ENCODE assay signal across 19 mouse cellular contexts in the genomic region with DNA sequence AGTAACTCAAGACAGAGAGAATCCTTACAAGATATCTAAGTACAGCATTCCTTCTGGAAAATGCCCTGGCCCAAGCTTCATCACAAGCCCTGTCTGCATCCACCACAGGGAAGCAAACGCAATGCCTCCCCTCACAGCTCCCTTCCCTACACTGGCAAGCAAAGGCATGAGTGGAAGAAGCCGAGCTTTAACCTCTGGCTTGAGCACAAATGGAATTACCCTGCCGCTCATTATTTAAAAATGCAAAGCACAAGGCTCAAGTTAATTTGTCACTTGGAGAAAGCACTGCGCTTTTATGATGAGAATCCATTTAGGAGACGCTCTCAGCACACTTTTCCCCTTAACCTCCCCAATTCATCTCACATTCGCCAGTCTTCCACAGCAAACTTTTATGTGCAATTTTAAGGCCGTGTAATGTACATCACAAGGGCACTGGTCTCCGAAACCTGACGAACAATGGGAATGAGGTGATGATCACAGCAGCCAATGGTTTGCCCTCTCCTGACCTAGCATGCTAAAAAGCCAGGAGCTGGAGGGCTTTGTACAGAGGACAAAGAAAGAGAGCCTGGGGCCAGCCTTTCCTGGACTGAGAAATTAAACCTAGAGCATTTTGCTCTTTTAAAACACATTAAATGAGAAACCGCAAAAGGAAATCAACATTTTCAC. TPM values are rescaled to one million over a fixed set of nuclear protein-coding genes. Genes with fewer than 3 reads are reported as not detected.
DNase-seq lines count a peak whose midpoint lies in the region; ATAC-seq and TF ChIP-seq lines count a peak whose summit lies in the region.
"Had no signal": no experiment of that assay in that cellular context is flagged by ENCODE, and none has a peak within 500 bp of the region (broad histone marks: within the 10 kb centered on the region; RNA-seq: fewer than 3 reads in every experiment).

No protein-coding gene starts in this region.

- no peak overlapping the region for H3K9ac ChIP-seq in hindbrain, embryonic 16.5 days (ENCODE audit: low read depth, low read length)
- H3K9ac ChIP-seq in kidney, postnatal 0 days (ENCODE audit: low read depth, low read length) = no peak overlapping the region
- H3K9ac ChIP-seq in neural tube, embryonic 11.5 days (ENCODE audit: low read length) = no peak overlapping the region
- H3K9ac ChIP-seq: embryonic facial prominence, embryonic 13.5 days; heart, embryonic 15.5 days; hindbrain, embryonic 12.5 days; limb, embryonic 12.5 days; midbrain, embryonic 12.5 days had no signal

- 67% methylated on average over 10 of the region's 10 CpGs for WGBS in hindbrain, embryonic 10.5 days
- WGBS in hindbrain, embryonic 16.5 days = 42% methylated on average over 10 of the region's 10 CpGs
- 49% methylated on average over 10 of the region's 10 CpGs for WGBS in kidney, postnatal 0 days
- 47% methylated on average over 10 of the region's 10 CpGs for WGBS in neural tube, embryonic 11.5 days

- H3K4me2 ChIP-seq in hindbrain, embryonic 16.5 days (ENCODE audit: low read length) = no peak overlapping the region
- H3K4me2 ChIP-seq in kidney, postnatal 0 days (ENCODE audit: low read length) = no peak overlapping the region
- H3K4me2 ChIP-seq in neural tube, embryonic 11.5 days (ENCODE audit: low read depth) = no peak overlapping the region
- H3K4me2 ChIP-seq: embryonic facial prominence, embryonic 13.5 days; heart, embryonic 15.5 days; hindbrain, embryonic 12.5 days; limb, embryonic 12.5 days; midbrain, embryonic 12.5 days had no signal

- H3K36me3 ChIP-seq in hindbrain, embryonic 10.5 days = no peaks in the 10 kb centered on the region
- no peaks in the 10 kb centered on the region for H3K36me3 ChIP-seq in hindbrain, embryonic 16.5 days (ENCODE audit: control insufficient read depth, insufficient read depth, low read length)
- no peaks in the 10 kb centered on the region for H3K36me3 ChIP-seq in kidney, postnatal 0 days (ENCODE audit: insufficient read depth, low read length)
- H3K36me3 ChIP-seq in neural tube, embryonic 11.5 days (ENCODE audit: control insufficient read depth, insufficient read depth, low read length) = no peaks in the 10 kb centered on the region
- H3K36me3 ChIP-seq: embryonic facial prominence, embryonic 13.5 days; heart, embryonic 15.5 days; hindbrain, embryonic 12.5 days; limb, embryonic 12.5 days; midbrain, embryonic 12.5 days had no signal

- no peaks in the 10 kb centered on the region for H3K27me3 ChIP-seq in hindbrain, embryonic 10.5 days (ENCODE audit: insufficient read depth, poor library complexity, severe bottlenecking)
- H3K27me3 ChIP-seq in hindbrain, embryonic 16.5 days (replicated peaks; ENCODE audit: control insufficient read depth, insufficient read depth, low read length) = no peaks in the 10 kb centered on the region
- no peaks in the 10 kb centered on the region for H3K27me3 ChIP-seq in kidney, postnatal 0 days (ENCODE audit: insufficient read depth, low read length)
- no peaks in the 10 kb centered on the region for H3K27me3 ChIP-seq in neural tube, embryonic 11.5 days (ENCODE audit: control insufficient read depth, insufficient read depth, low read length)
- H3K27me3 ChIP-seq: embryonic facial prominence, embryonic 13.5 days; heart, embryonic 15.5 days; hindbrain, embryonic 12.5 days; limb, embryonic 12.5 days; midbrain, embryonic 12.5 days had no signal

- DNase-seq in hindbrain, embryonic 10.5 days (ENCODE audit: low spot score) = no peak
- DNase-seq in R1 (ENCODE audit: low read depth, low spot score) = peak; percentile 53
- peak; percentile 26 for DNase-seq in kidney, postnatal 0 days (ENCODE audit: low spot score)
- DNase-seq in neural tube, embryonic 11.5 days (ENCODE audit: low spot score) = peak; percentile 31
- DNase-seq in left cerebral cortex, adult 8-10 months (ENCODE audit: low spot score in 2 of 2) = no peak
- no peak for DNase-seq in spleen, postnatal 36 days (ENCODE audit: low spot score in 2 of 2)
- DNase-seq: B cell, adult 2 months; cerebellum, postnatal 25 days; lung, postnatal 14 days; thymus, postnatal 36 days had no signal

- no peak overlapping the region for H3K4me3 ChIP-seq in hindbrain, embryonic 10.5 days
- no peak overlapping the region for H3K4me3 ChIP-seq in hindbrain, embryonic 16.5 days (ENCODE audit: low read length)
- no peak overlapping the region for H3K4me3 ChIP-seq in kidney, postnatal 0 days (replicated peaks; ENCODE audit: low read depth, low read length)
- H3K4me3 ChIP-seq in neural tube, embryonic 11.5 days (ENCODE audit: low read depth, low read length) = no peak overlapping the region
- H3K4me3 ChIP-seq: embryonic facial prominence, embryonic 13.5 days; heart, embryonic 15.5 days; hindbrain, embryonic 12.5 days; limb, embryonic 12.5 days; midbrain, embryonic 12.5 days; myocyte had no signal

- peak overlapping the region; percentile 56 for H3K27ac ChIP-seq in hindbrain, embryonic 10.5 days
- H3K27ac ChIP-seq in hindbrain, embryonic 16.5 days (ENCODE audit: low read depth, low read length) = no peak overlapping the region
- H3K27ac ChIP-seq in kidney, postnatal 0 days = peak overlapping the region; percentile 42; the same call in 1 of the 2 replicates
- no peak overlapping the region for H3K27ac ChIP-seq in neural tube, embryonic 11.5 days (ENCODE audit: low read depth, low read length)
- H3K27ac ChIP-seq: embryonic facial prominence, embryonic 13.5 days; heart, embryonic 15.5 days; hindbrain, embryonic 12.5 days; limb, embryonic 12.5 days; midbrain, embryonic 12.5 days; stomach, postnatal 0 days had no signal

- no peak for TF ChIP-seq CTCF in kidney, postnatal 0 days (IDR thresholded peaks at IDR 0.05; ENCODE audit: low read depth)

- ATAC-seq in hindbrain, embryonic 16.5 days = no peak
- no peak for ATAC-seq in kidney, postnatal 0 days (replicated peaks; ENCODE audit: low FRiP score, low read depth)
- no peak for ATAC-seq in neural tube, embryonic 11.5 days (ENCODE audit: insufficient read depth, low FRiP score, low TSS enrichment)
- ATAC-seq: intestine, embryonic 16.5 days had no signal

- peaks cover 9% of the 10 kb centered on the region for H3K4me1 ChIP-seq in hindbrain, embryonic 10.5 days (replicated peaks)
- no peaks in the 10 kb centered on the region for H3K4me1 ChIP-seq in hindbrain, embryonic 16.5 days (ENCODE audit: control insufficient read depth, insufficient read depth, low read depth, low read length)
- H3K4me1 ChIP-seq in kidney, postnatal 0 days (replicated peaks; ENCODE audit: insufficient read depth, low read length) = 0 out of 2 replicates have a peak, but pooled peaks cover 4% of the 10 kb centered on the region
- peaks cover 3% of the 10 kb centered on the region; the same call in 1 of the 2 replicates for H3K4me1 ChIP-seq in neural tube, embryonic 11.5 days (ENCODE audit: control insufficient read depth, insufficient read depth, low read length)
- H3K4me1 ChIP-seq: heart, embryonic 15.5 days had no signal

- H3K9me3 ChIP-seq in hindbrain, embryonic 10.5 days = no peaks in the 10 kb centered on the region
- no peaks in the 10 kb centered on the region for H3K9me3 ChIP-seq in hindbrain, embryonic 16.5 days (ENCODE audit: control insufficient read depth, low read length)
- H3K9me3 ChIP-seq in kidney, postnatal 0 days (replicated peaks; ENCODE audit: low read length) = no peaks in the 10 kb centered on the region
- no peaks in the 10 kb centered on the region for H3K9me3 ChIP-seq in neural tube, embryonic 11.5 days (ENCODE audit: control insufficient read depth, low read length)
- H3K9me3 ChIP-seq: embryonic facial prominence, embryonic 13.5 days; heart, embryonic 15.5 days; hindbrain, embryonic 12.5 days; limb, embryonic 12.5 days; midbrain, embryonic 12.5 days had no signal

RNA-seq across cellular contexts. Expression of a gene that starts 15.5 kb away (rescaled TPM):
- polyA plus RNA-seq in hindbrain, embryonic 10.5 days (2016; fragmentation: Nextera tagmentation; extraction: Ambion mirVana) = 0.64 and 1.1 TPM in 2 replicates
- polyA plus RNA-seq in hindbrain, embryonic 16.5 days (2015; fragmentation: Nextera tagmentation; extraction: Ambion mirVana) = 0.57 and 0.63 TPM in 2 replicates
- polyA plus RNA-seq in kidney, postnatal 0 days (2015; fragmentation: Nextera tagmentation; extraction: Ambion mirVana) = 5.5 and 6.8 TPM in 2 replicates
- polyA plus RNA-seq in neural tube, embryonic 11.5 days (2014; fragmentation: Nextera tagmentation; extraction: Ambion mirVana) = 0.84 and 0.88 TPM in 2 replicates
- total RNA-seq in left cerebral cortex, adult 8-10 months (2022) = 1 to 10 TPM; 3.4 to 5.0 (median 3.9) TPM

RNA-seq across cellular contexts. Expression of a gene that starts 54.7 kb away (rescaled TPM):
- polyA plus RNA-seq in hindbrain, embryonic 10.5 days (2016; fragmentation: Nextera tagmentation; extraction: Ambion mirVana) = 0.07 and 0.51 TPM in 2 replicates
- polyA plus RNA-seq in hindbrain, embryonic 16.5 days (2015; fragmentation: Nextera tagmentation; extraction: Ambion mirVana) = 0.15 and 0.42 TPM in 2 replicates
- 4.5 and 5.0 TPM in 2 replicates for polyA plus RNA-seq in kidney, postnatal 0 days (2015; fragmentation: Nextera tagmentation; extraction: Ambion mirVana)
- 0.24 and 0.53 TPM in 2 replicates for polyA plus RNA-seq in neural tube, embryonic 11.5 days (2014; fragmentation: Nextera tagmentation; extraction: Ambion mirVana)
- total RNA-seq in left cerebral cortex, adult 8-10 months (2022) = under 1 TPM; 0.33 to 0.78 (median 0.53) TPM

RNA-seq across cellular contexts. Expression of a gene that starts 54.7 kb away (rescaled TPM):
- 1.4 and 1.6 TPM in 2 replicates for polyA plus RNA-seq in hindbrain, embryonic 10.5 days (2016; fragmentation: Nextera tagmentation; extraction: Ambion mirVana)
- polyA plus RNA-seq in hindbrain, embryonic 16.5 days (2015; fragmentation: Nextera tagmentation; extraction: Ambion mirVana) = 0.93 and 1.5 TPM in 2 replicates
- polyA plus RNA-seq in kidney, postnatal 0 days (2015; fragmentation: Nextera tagmentation; extraction: Ambion mirVana) = 10.8 and 12.0 TPM in 2 replicates
- 0.82 and 2.0 TPM in 2 replicates for polyA plus RNA-seq in neural tube, embryonic 11.5 days (2014; fragmentation: Nextera tagmentation; extraction: Ambion mirVana)
- total RNA-seq in left cerebral cortex, adult 8-10 months (2022) = 1 to 10 TPM in 2 of 4 experiments, under 1 TPM in 1, not detected in 1; 0.50 to 4.0 (median 1.1) TPM

Comparison
In these comparisons a context has a peak if more than half of its experiments do, and no peak if none do; other contexts are left out.
1. H3K27ac ChIP-seq: peak in hindbrain, embryonic 10.5 days (single experiment) and kidney, postnatal 0 days (single experiment); none in hindbrain, embryonic 16.5 days (single experiment) and neural tube, embryonic 11.5 days (single experiment).
2. DNase-seq: peak in R1 (single experiment), kidney, postnatal 0 days (single experiment) and neural tube, embryonic 11.5 days (single experiment); none in hindbrain, embryonic 10.5 days (single experiment), left cerebral cortex, adult 8-10 months (0 of 2) and spleen, postnatal 36 days (0 of 2).